Mouse (Mus musculus): Measurements from ENCODE around the gene Uba5. TPM values are rescaled to one million over a fixed set of nuclear protein-coding genes. Genes with fewer than 3 reads are reported as not detected.

The Uba5 gene
- 10 to 100 TPM; 27.1 to 29.7 TPM for total RNA-seq (2023)

DNA sequence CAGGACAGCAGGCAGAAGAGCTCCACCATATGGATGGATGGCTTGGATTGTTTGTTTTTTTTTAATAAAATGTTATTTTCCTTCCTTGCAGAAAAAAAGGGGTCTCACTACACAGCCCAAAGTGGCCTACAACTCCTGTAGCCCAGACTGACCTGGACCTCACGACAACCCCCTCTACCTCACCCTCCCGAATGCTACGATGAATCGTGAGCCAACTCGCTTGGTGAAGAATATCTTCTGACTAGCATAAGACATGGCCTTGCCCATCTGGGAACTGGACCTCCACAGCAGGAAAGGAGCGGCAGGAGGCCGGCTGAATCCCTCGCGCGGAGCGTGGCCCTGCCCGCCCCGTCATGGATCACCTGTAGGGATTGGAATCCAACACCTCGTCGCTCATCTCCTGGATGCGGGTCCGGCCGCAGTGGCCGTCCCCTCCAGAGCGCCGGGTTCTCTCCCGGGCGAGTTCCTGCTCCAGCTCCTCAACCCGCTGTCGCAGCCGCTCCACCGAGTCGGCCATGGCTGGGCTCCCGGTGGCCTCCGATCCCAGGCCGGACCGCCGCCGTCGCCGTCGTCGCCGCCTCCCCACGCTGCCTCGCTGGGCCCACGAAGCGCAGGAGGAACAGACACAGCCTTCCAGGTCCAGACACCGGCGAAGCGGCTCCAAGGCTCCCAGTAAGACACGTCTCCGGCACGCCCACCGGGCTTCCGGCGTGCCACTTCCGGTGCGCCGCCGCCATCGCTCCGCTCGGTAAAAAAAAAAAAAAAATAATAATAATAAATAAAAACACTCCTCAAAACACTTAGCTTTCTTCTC, at the start of gene Uba5:
Gene Uba5, minus strand, starts transcription at position 705 of the 814 bp plus-strand sequence.

GRCm38 (mm10) chr9:104063244-104063961, 469 bp upstream of the Uba5 start, which contains the start of gene Acad11:
TSS of gene Acad11 (plus strand) at chr9:104063377.

GRCm38 (mm10) chr9:104040362-104040761, 22.6 kb downstream of the Uba5 start, which contains the start of gene Gm28305:
TSS of gene Gm28305 (plus strand) at chr9:104040662.

GRCm38 (mm10) chr9:104001921-104002859, 60.7 kb downstream of the Uba5 start, which contains the start of gene Nphp3:
TSS of gene Nphp3 (plus strand) at chr9:104002544.

Other genes with a start within 250 kb of the Uba5 start
- 1 to 10 TPM; 5.8 to 6.1 TPM for gene Nphp3, start 60.6 kb downstream of the Uba5 start, total RNA-seq (2023)
- gene Gm28305, start 22.5 kb downstream of the Uba5 start, total RNA-seq (2023) = not detected
- gene Acad11, start 243 bp upstream of the Uba5 start, total RNA-seq (2023) = 10 to 100 TPM; 10.7 to 12.7 TPM
- gene Ackr4, start 63.8 kb upstream of the Uba5 start, total RNA-seq (2023) = not detected
- 10 to 100 TPM; 77.1 to 77.5 TPM for gene Dnajc13, start 199.8 kb upstream of the Uba5 start, total RNA-seq (2023)

Data from monocyte, adult 59 days (primary cell).